Mouse (Mus musculus) E14TG2a.4 (cell line): ENCODE results near the gene Csf2rb.
"Not testable (repeated sequence)": the region's sequence is repeated elsewhere in the genome, so short reads cannot be mapped to it uniquely, and the experiment has no call there.

ENCODE experiments used
- H3K27me3 ChIP-seq: 2 replicates; pipeline ENCODE4 v1.6.1; 2014; ENCODE audit warnings: low read length, control low read depth; ENCODE audit not compliant: insufficient read depth
- H3K36me3 ChIP-seq: 2 replicates; pipeline ENCODE4 v1.6.1; 2014; ENCODE audit warnings: low read length, control low read depth; ENCODE audit not compliant: insufficient read depth
- H3K4me1 ChIP-seq: replicated peaks from 2 replicates; pipeline ENCODE4 v1.6.1; 2014; ENCODE audit warnings: low read depth, low read length, control low read depth
- H3K4me3 ChIP-seq: replicated peaks from 2 replicates; pipeline ENCODE4 v1.5.1; 2014; ENCODE audit warnings: mild to moderate bottlenecking, low read length
- H3K9me3 ChIP-seq: 2 replicates; pipeline ENCODE4 v1.6.1; 2014; ENCODE audit warnings: low read length, control low read depth
- CTCF ChIP-seq: conservative IDR thresholded peaks from 2 replicates; pipeline ENCODE4 v1.5.1; 2014; ENCODE audit warnings: low read length
- NANOG ChIP-seq: IDR thresholded peaks from 2 replicates; pipeline ENCODE4 v1.6.1; 2014; ENCODE audit warnings: borderline replicate concordance, low read length, mixed read lengths
- POU5F1 ChIP-seq: IDR thresholded peaks from 2 replicates; pipeline ENCODE4 v1.6.1; 2014; ENCODE audit warnings: low read length, borderline replicate concordance

Csf2rb gene

GRCm38 (mm10) chr15:78334380-78334779, 8.8 kb downstream of the Csf2rb start:
- no peaks in the 10 kb centered on the region for H3K4me1 ChIP-seq
- H3K4me3 ChIP-seq, result no peak overlapping the region
- 0 out of 2 replicates have a peak, but pooled peaks cover 1% of the 10 kb centered on the region for H3K27me3 ChIP-seq
- TF ChIP-seq CTCF (no peak), NANOG (no peak), POU5F1 (no peak)
- no peaks in the 10 kb centered on the region for H3K36me3 ChIP-seq
- H3K9me3 ChIP-seq, result no peaks in the 10 kb centered on the region

GRCm38 (mm10) chr15:78339627-78340423, 14.3 kb downstream of the Csf2rb start:
- TF ChIP-seq CTCF, result peak; percentile 97
- H3K27me3 ChIP-seq, H3K4me1 ChIP-seq, H3K4me3 ChIP-seq, H3K36me3 ChIP-seq, H3K9me3 ChIP-seq: not testable (repeated sequence)

GRCm38 (mm10) chr15:78340919-78341318, 15.4 kb downstream of the Csf2rb start:
- H3K4me3 ChIP-seq, H3K36me3 ChIP-seq, H3K27me3 ChIP-seq, H3K4me1 ChIP-seq, H3K9me3 ChIP-seq: not testable (repeated sequence)

DNA sequence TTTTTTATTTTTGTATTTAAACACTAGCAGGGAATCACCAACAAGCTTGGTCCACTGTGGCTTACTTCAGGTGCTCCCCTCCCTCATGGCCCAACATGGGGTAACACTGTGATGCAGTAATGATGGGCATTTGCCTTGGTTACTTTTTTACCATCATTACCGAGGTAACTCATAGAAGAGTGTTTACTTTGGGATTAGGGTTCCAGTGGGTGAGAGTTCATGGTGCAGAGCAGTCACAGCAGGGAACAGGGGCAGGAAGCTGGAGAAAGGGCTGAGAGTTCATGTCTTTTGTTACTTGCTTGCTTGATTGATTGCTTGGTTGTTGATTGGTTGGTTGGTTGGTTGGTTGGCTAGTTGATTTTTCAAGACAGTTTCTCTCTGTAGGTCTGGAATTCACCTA, 18.1 kb downstream of the Csf2rb start:
- Histone ChIP-seq H3K36me3 (no peaks in the 10 kb centered on the region), H3K4me3 (no peak overlapping the region), H3K4me1 (no peaks in the 10 kb centered on the region), H3K27me3 (0 out of 2 replicates have a peak, but pooled peaks cover 5% of the 10 kb centered on the region), H3K9me3 (no peaks in the 10 kb centered on the region)
- no peak for TF ChIP-seq POU5F1
- no peak for TF ChIP-seq NANOG
- TF ChIP-seq CTCF, result no peak

DNA sequence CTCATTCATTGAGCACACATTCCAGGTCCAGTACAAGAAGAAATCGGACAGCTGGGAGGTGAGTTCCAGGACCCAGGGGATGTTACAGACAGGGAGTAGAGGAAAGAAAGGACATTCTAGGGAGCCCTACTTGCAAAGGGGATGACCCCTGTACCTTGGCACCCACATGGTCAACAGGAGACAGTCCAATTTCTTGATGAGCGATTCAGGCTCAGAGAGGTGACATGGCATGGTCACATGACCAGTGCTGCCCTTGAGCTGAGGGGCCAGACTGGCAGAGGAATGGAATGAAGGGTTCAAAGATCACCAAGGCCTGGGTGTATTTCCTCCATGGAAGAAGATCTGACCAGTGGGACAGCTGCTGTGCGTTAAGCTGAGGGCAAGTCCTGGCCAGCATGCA, 19.0 kb downstream of the Csf2rb start:
- Histone ChIP-seq H3K36me3 (no peaks in the 10 kb centered on the region), H3K27me3 (0 out of 2 replicates have a peak, but pooled peaks cover 2% of the 10 kb centered on the region), H3K4me1 (no peaks in the 10 kb centered on the region), H3K9me3 (no peaks in the 10 kb centered on the region), H3K4me3 (no peak overlapping the region)
- no peak for TF ChIP-seq CTCF
- TF ChIP-seq NANOG, result no peak
- no peak for TF ChIP-seq POU5F1

DNA sequence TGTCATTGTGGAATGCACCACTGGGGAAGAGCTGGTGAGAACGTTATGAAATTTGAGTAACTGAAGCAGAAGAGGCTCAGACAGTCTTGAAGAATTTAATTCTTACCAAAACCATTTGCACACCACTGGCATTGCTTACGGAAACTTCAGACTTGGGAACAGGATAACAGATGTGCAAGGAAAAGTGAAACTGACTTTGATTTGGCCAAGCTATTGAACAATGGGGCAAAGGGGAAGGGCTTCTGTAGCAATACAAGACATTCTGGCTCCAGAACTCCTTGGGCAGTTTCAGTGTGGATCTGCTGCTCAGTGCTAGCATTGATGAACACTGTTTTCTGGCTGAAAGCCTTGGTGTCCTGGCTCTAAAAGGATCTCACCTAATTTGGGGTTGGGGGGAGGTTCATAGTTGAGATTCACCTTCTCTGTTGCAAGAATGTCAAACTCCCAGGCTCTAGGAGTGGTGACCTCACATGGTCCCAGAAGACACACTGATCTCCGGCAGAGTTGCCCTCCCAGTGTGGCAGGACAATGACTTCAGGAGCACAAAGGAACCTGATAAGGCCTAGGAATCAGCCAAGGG, 26.1 kb downstream of the Csf2rb start:
- TF ChIP-seq NANOG, result no peak
- no peak for TF ChIP-seq CTCF
- no peak for TF ChIP-seq POU5F1
- no peaks in the 10 kb centered on the region for H3K4me1 ChIP-seq
- no peak overlapping the region for H3K4me3 ChIP-seq
- H3K9me3 ChIP-seq, result no peaks in the 10 kb centered on the region
- H3K27me3 ChIP-seq, result no peaks in the 10 kb centered on the region
- H3K36me3 ChIP-seq, result no peaks in the 10 kb centered on the region

GRCm38 (mm10) chr15:78354958-78355357, 29.4 kb downstream of the Csf2rb start:
- Histone ChIP-seq H3K36me3 (no peaks in the 10 kb centered on the region), H3K27me3 (no peaks in the 10 kb centered on the region), H3K4me3 (no peak overlapping the region), H3K9me3 (no peaks in the 10 kb centered on the region), H3K4me1 (peaks cover 4% of the 10 kb centered on the region; the same call in 1 of the 2 replicates)
- TF ChIP-seq NANOG (no peak), CTCF (peak; percentile 18; the same call in 1 of the 2 replicates), POU5F1 (no peak)

DNA sequence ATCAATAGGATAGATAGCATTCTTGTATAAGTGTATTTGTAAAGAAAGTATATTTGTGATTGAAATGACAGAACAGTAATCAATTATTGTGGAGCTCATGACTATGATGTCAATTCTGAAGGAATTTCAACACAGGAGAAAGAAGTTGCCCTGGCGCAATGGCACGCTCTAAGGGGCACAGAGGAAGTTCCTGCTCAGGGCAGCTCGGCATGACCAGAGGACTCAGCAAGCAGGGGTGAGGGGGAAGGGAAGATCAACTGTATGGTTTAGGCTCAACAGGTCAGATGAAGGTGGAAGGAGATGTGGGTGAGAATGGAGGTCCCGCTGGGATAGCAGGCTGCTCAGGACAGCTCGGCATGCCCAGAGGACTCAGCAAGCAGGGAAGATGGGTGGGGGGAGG, 30.0 kb downstream of the Csf2rb start:
- Histone ChIP-seq H3K36me3 (no peaks in the 10 kb centered on the region), H3K9me3 (no peaks in the 10 kb centered on the region), H3K27me3 (no peaks in the 10 kb centered on the region), H3K4me1 (peaks cover 4% of the 10 kb centered on the region; the same call in 1 of the 2 replicates), H3K4me3 (no peak overlapping the region)
- TF ChIP-seq CTCF (no peak), POU5F1 (no peak), NANOG (no peak)

DNA sequence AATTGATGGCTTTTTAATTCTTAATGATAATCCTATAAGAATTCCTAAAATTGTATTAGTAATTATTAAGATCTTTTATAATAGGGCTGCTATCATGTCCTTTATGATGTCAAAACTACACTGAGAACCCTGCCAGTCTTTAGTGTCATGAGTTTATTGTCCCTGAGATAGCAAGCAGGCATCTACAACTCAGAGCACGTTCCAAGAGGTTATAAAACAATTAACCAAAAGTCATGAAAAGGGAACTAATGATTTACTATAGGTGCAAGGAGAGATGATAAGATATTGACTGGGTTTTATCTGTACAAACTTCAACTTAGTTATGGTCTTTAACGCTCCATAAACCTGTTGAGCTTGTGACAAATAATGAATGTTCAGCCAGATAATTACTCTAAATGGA, 40.4 kb downstream of the Csf2rb start:
- H3K4me1 ChIP-seq, result no peaks in the 10 kb centered on the region
- no peaks in the 10 kb centered on the region for H3K36me3 ChIP-seq
- peaks cover 42% of the 10 kb centered on the region for H3K27me3 ChIP-seq
- TF ChIP-seq POU5F1 (no peak), NANOG (no peak), CTCF (no peak)
- H3K4me3 ChIP-seq, result no peak overlapping the region
- no peaks in the 10 kb centered on the region for H3K9me3 ChIP-seq
